Mouse (Mus musculus): ENCODE results near the gene Usp18.

The Usp18 gene

GRCm38 (mm10) chr6:121245127-121246036 is at the start of gene Usp18:
Usp18 (plus strand) TSS chr6:121245906.
- DNase-seq (ENCODE audit: low spot score in 2 of 2) = peak; percentile 90

GRCm38 (mm10) chr6:121197807-121198365 is 47.8 kb upstream of the Usp18 start:
- no peak for DNase-seq (ENCODE audit: low spot score in 2 of 2)

- DNase-seq (ENCODE audit: low spot score in 2 of 2) = no peak
Observed at GRCm38 (mm10) chr6:121200458-121200857, 45.2 kb upstream of the Usp18 start.

- DNase-seq (ENCODE audit: low spot score in 2 of 2) = no peak
Observed at GRCm38 (mm10) chr6:121202026-121202425, 43.7 kb upstream of the Usp18 start.

- DNase-seq (ENCODE audit: low spot score in 2 of 2) = no peak
Observed at GRCm38 (mm10) chr6:121206481-121206880, 39.2 kb upstream of the Usp18 start.

GRCm38 (mm10) chr6:121209584-121209983 is 36.1 kb upstream of the Usp18 start:
- no peak for DNase-seq (ENCODE audit: low spot score in 2 of 2)

- DNase-seq (ENCODE audit: low spot score in 2 of 2) = peak; percentile 58 to 66
Observed at GRCm38 (mm10) chr6:121210149-121210925, 35.4 kb upstream of the Usp18 start, which contains the start of gene Tuba8. Tuba8 (plus strand) TSS chr6:121210696.

GRCm38 (mm10) chr6:121210926-121211289 is 34.8 kb upstream of the Usp18 start:
- no peak for DNase-seq (ENCODE audit: low spot score in 2 of 2)

GRCm38 (mm10) chr6:121211743-121212142 is 34.0 kb upstream of the Usp18 start:
- peak in 1 of 2 experiments; percentile 31 for DNase-seq (ENCODE audit: low spot score in 2 of 2)

- DNase-seq (ENCODE audit: low spot score in 2 of 2) = no peak
Observed at GRCm38 (mm10) chr6:121212988-121213387, 32.7 kb upstream of the Usp18 start.

- DNase-seq (ENCODE audit: low spot score in 2 of 2) = no peak
Observed at GRCm38 (mm10) chr6:121214221-121214620, 31.5 kb upstream of the Usp18 start.

GRCm38 (mm10) chr6:121214667-121215330 is 30.9 kb upstream of the Usp18 start:
- no peak for DNase-seq (ENCODE audit: low spot score in 2 of 2)

GRCm38 (mm10) chr6:121215336-121215735 is 30.4 kb upstream of the Usp18 start:
- no peak for DNase-seq (ENCODE audit: low spot score in 2 of 2)

- no peak for DNase-seq (ENCODE audit: low spot score in 2 of 2)
Observed at GRCm38 (mm10) chr6:121215896-121216295, 29.8 kb upstream of the Usp18 start.

GRCm38 (mm10) chr6:121216589-121217255 is 29.0 kb upstream of the Usp18 start:
- DNase-seq (ENCODE audit: low spot score in 2 of 2) = no peak

- DNase-seq (ENCODE audit: low spot score in 2 of 2) = no peak
Observed at GRCm38 (mm10) chr6:121218002-121218401, 27.7 kb upstream of the Usp18 start.

- no peak for DNase-seq (ENCODE audit: low spot score in 2 of 2)
Observed at GRCm38 (mm10) chr6:121219406-121219805, 26.3 kb upstream of the Usp18 start.

GRCm38 (mm10) chr6:121220181-121220580 is 25.5 kb upstream of the Usp18 start:
- no peak for DNase-seq (ENCODE audit: low spot score in 2 of 2)

- DNase-seq (ENCODE audit: low spot score in 2 of 2) = no peak
Observed at GRCm38 (mm10) chr6:121221876-121222597, 23.7 kb upstream of the Usp18 start.

GRCm38 (mm10) chr6:121223001-121223400 is 22.7 kb upstream of the Usp18 start:
- no peak for DNase-seq (ENCODE audit: low spot score in 2 of 2)
